Mouse (Mus musculus): ENCODE data around the gene Slc35e2.
"Not testable (repeated sequence)": the region's sequence is repeated elsewhere in the genome, so short reads cannot be mapped to it uniquely, and the experiment has no call there.

The Slc35e2 gene

GRCm38 (mm10) chr4:155603801-155604200, 2.6 kb downstream of the Slc35e2 start:
- in situ Hi-C loops (cut with MboI; ENCODE audit: low pct_unique_long_range_greater_than_20kb in 1 of 2, low sequenced_read_pairs in 2 of 2, unreplicated experiment in 1 of 2): no loop called here

GRCm38 (mm10) chr4:155605132-155605531, 3.9 kb downstream of the Slc35e2 start:
- in situ Hi-C loops (cut with MboI; ENCODE audit: low pct_unique_long_range_greater_than_20kb in 1 of 2, low sequenced_read_pairs in 2 of 2, unreplicated experiment in 1 of 2): no loop called here

GRCm38 (mm10) chr4:155606825-155607224, 5.6 kb downstream of the Slc35e2 start:
- in situ Hi-C loops (cut with MboI; ENCODE audit: low pct_unique_long_range_greater_than_20kb in 1 of 2, low sequenced_read_pairs in 2 of 2, unreplicated experiment in 1 of 2): no loop called here

GRCm38 (mm10) chr4:155611860-155612259, 10.6 kb downstream of the Slc35e2 start:
- in situ Hi-C loops (cut with MboI; ENCODE audit: low pct_unique_long_range_greater_than_20kb in 1 of 2, low sequenced_read_pairs in 2 of 2, unreplicated experiment in 1 of 2): no loop called here

- in situ Hi-C loops (cut with MboI; ENCODE audit: low pct_unique_long_range_greater_than_20kb in 1 of 2, low sequenced_read_pairs in 2 of 2, unreplicated experiment in 1 of 2): no loop called here
Observed at GRCm38 (mm10) chr4:155613264-155613663, 12.0 kb downstream of the Slc35e2 start.

- in situ Hi-C loops (cut with MboI; ENCODE audit: low pct_unique_long_range_greater_than_20kb in 1 of 2, low sequenced_read_pairs in 2 of 2, unreplicated experiment in 1 of 2): no loop called here
Observed at GRCm38 (mm10) chr4:155618321-155618720, 17.1 kb downstream of the Slc35e2 start.

GRCm38 (mm10) chr4:155624338-155625291, 23.4 kb downstream of the Slc35e2 start, which contains the start of gene Cdk11b:
Cdk11b (plus strand) TSS chr4:155624854.
- in situ Hi-C loops (cut with MboI; ENCODE audit: low pct_unique_long_range_greater_than_20kb in 1 of 2, low sequenced_read_pairs in 2 of 2, unreplicated experiment in 1 of 2): no loop called here

GRCm38 (mm10) chr4:155630267-155630666, 29.1 kb downstream of the Slc35e2 start:
- in situ Hi-C loops (cut with MboI; ENCODE audit: low pct_unique_long_range_greater_than_20kb in 1 of 2, low sequenced_read_pairs in 2 of 2, unreplicated experiment in 1 of 2): no loop called here

GRCm38 (mm10) chr4:155635766-155636499, 34.7 kb downstream of the Slc35e2 start:
- in situ Hi-C loops (cut with MboI; ENCODE audit: low pct_unique_long_range_greater_than_20kb in 1 of 2, low sequenced_read_pairs in 2 of 2, unreplicated experiment in 1 of 2): no loop called here

GRCm38 (mm10) chr4:155643531-155643930, 42.3 kb downstream of the Slc35e2 start:
- in situ Hi-C loops (cut with MboI; ENCODE audit: low pct_unique_long_range_greater_than_20kb in 1 of 2, low sequenced_read_pairs in 2 of 2, unreplicated experiment in 1 of 2): no loop called here

- in situ Hi-C loops (cut with MboI; ENCODE audit: low pct_unique_long_range_greater_than_20kb in 1 of 2, low sequenced_read_pairs in 2 of 2, unreplicated experiment in 1 of 2): not testable (repeated sequence)
Observed at GRCm38 (mm10) chr4:155645308-155645707, 44.1 kb downstream of the Slc35e2 start, which contains the start of gene Gm10563. Gm10563 (minus strand) TSS chr4:155645408.

- in situ Hi-C loops (cut with MboI; ENCODE audit: low pct_unique_long_range_greater_than_20kb in 1 of 2, low sequenced_read_pairs in 2 of 2, unreplicated experiment in 1 of 2): no loop called here
Observed at GRCm38 (mm10) chr4:155645721-155646120, 44.5 kb downstream of the Slc35e2 start.

- in situ Hi-C loops (cut with MboI; ENCODE audit: low pct_unique_long_range_greater_than_20kb in 1 of 2, low sequenced_read_pairs in 2 of 2, unreplicated experiment in 1 of 2): no loop called here
Observed at GRCm38 (mm10) chr4:155649355-155649754, 48.1 kb downstream of the Slc35e2 start.

- in situ Hi-C loops (cut with MboI; ENCODE audit: low pct_unique_long_range_greater_than_20kb in 1 of 2, low sequenced_read_pairs in 2 of 2, unreplicated experiment in 1 of 2): loop anchor here in 1 of 2 experiments (5.0 kb wide), 1 partner anchor 51 kb away; the partner anchor contains the start of gene Ssu72
Observed at GRCm38 (mm10) chr4:155651553-155652269, 50.5 kb downstream of the Slc35e2 start.

GRCm38 (mm10) chr4:155652283-155653085, 51.3 kb downstream of the Slc35e2 start:
- in situ Hi-C loops (cut with MboI; ENCODE audit: low pct_unique_long_range_greater_than_20kb in 1 of 2, low sequenced_read_pairs in 2 of 2, unreplicated experiment in 1 of 2): loop anchor here in 1 of 2 experiments (5.0 kb wide), 1 partner anchor 50 kb away; the partner anchor contains the start of gene Ssu72

- in situ Hi-C loops (cut with MboI; ENCODE audit: low pct_unique_long_range_greater_than_20kb in 1 of 2, low sequenced_read_pairs in 2 of 2, unreplicated experiment in 1 of 2): loop anchor here in 1 of 2 experiments (5.0 kb wide), 1 partner anchor 49 kb away; the partner anchor contains the start of gene Ssu72
Observed at GRCm38 (mm10) chr4:155653086-155653450, 51.9 kb downstream of the Slc35e2 start, which contains the start of gene Mmp23. Mmp23 (minus strand) TSS chr4:155653384.

GRCm38 (mm10) chr4:155653451-155654182, 52.4 kb downstream of the Slc35e2 start:
- in situ Hi-C loops (cut with MboI; ENCODE audit: low pct_unique_long_range_greater_than_20kb in 1 of 2, low sequenced_read_pairs in 2 of 2, unreplicated experiment in 1 of 2): loop anchor here in 1 of 2 experiments (5.0 kb wide), 1 partner anchor 49 kb away; the partner anchor contains the start of gene Ssu72

Measured in mouse embryonic stem cell (cell line).